Mouse (Mus musculus) cerebellum, adult 8-10 months (tissue): ENCODE data around the gene Rad51b.

Experiments used
- DNase-seq: peaks from one replicate; pipeline ENCODE4 v3.0.0; 2022

The Rad51b gene

DNA sequence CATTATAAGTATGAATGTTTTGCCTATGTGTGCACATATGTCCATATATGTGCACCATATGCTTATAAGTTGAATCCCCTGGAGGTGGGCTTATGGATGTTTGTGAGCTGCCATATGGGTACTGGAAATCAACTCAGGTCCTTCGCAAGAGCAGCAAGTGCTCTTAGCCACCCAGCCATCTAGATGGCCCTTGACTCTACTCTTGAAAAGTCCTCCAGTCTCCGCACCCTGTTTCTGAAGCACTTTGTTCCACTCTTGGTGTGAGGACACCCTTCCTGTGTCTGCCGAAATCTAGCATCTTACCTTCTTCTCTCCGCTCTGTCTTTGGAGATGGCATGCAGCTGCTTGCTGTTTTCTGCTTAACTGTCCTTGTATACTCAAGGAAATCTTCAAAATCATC is 291.7 kb downstream of the Rad51b start:
- no peak for DNase-seq

DNA sequence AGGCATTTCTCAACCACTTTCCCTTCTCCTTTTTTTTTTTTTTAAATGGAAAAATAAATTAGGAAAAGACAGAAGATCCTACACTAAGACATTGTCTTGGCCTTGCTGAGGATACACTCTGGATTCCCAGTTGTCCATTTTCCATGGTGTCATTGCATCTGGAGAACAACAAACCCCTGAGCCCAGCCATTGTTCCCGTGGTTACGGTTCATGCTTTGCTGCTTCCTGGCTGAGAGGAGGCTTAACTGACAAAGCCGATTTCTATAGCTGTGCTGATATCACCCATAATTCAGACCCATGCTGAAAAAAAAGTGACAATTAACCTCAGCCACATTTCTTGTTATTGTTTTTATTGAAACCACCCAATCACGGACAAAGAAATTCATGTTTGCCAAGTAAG is 295.1 kb downstream of the Rad51b start:
- no peak for DNase-seq

DNA sequence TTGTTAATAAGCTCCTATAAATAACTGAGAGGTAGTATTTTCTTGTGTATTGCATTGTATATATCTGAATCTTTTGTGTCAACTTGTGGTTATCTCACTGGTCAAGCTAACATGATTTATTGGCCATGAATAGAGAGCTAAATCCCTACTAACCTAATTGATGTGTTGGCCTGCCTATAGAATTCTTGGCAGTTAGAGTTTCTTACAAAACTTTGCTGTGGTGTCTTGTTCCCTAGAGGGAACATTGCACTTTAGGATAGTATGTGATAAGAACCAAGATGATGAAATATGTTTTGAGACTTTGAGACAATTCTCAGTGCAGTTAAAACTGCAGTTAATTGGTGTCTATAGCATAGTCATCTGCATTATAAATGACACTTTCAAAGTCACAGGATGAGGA is 299.8 kb downstream of the Rad51b start:
- DNase-seq: no peak

DNA sequence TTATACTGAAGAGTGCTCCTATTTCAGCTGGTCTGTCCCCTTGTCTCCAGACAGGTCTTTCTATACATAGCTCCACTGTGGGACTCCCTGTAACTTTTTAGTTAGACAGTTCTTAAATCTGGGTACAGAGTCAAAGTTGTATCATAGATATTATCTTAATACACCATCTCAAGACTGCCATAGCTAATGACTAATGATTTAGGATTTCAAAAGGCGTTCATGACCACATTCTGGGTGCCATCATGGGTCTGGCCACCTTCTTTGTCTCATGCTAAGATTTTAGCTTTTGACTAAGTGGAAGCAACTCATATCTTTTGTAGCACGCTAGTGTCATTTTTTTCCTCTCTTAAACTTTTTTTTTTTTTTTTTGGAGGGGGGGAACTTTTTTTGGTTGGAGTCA is 300.3 kb downstream of the Rad51b start:
- DNase-seq: no peak

DNA sequence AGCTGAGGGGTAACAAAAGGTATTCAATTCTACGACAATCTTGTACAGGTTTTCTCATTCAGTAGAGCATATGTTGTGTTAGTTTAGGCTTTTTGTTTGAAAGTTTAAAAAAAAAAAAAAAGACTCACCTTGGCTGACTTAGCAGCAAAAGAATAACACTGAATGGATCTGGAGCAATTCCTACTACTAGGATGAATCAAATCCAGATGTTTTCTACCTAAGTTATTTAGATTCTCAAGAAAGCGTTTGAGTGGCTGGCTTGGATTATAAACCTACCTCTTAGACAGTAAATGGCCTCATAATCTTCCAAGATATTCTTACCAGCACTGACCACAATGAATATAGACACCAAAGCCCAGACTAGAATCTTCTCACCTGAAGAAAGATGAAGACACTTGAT is 300.7 kb downstream of the Rad51b start:
- no peak for DNase-seq

DNA sequence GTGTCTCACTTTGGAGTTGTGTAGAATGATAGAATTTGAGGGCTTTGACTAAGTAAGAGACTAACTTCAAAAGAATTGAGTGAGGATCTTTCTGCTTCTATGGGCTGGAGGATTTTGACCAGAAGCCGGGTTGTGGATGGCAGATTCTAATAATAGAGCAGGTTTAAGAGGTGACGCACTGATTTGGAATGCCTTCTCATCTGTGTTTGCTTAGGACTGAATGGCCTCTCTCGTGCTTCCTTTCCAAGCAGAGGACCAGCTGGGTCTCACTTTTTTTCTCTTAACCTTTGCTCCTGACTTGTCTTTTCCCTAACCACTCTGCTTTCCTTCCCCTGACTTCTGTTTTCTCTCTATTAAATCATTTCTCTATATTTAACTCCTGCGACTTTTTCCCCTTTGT is 301.4 kb downstream of the Rad51b start:
- no peak for DNase-seq

DNA sequence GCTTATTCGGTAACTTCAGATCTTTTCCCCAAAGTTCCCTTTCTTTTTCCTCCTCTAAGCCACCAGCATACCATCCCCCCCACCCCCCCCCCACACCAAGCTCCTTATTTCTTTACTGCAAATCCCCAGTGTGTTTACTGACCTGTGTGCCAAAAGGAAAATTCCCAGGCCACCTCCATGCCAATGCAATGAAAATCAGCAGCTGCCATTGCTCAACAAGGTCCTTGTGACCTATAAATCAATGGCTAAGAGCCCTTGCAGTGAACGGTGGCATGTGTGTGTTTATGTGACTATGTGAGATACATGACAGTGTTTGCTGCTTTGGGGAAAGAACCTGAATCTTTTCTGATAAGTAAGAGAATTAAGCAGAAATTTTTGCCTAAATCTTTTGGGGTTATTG is 301.8 kb downstream of the Rad51b start:
- DNase-seq: no peak

DNA sequence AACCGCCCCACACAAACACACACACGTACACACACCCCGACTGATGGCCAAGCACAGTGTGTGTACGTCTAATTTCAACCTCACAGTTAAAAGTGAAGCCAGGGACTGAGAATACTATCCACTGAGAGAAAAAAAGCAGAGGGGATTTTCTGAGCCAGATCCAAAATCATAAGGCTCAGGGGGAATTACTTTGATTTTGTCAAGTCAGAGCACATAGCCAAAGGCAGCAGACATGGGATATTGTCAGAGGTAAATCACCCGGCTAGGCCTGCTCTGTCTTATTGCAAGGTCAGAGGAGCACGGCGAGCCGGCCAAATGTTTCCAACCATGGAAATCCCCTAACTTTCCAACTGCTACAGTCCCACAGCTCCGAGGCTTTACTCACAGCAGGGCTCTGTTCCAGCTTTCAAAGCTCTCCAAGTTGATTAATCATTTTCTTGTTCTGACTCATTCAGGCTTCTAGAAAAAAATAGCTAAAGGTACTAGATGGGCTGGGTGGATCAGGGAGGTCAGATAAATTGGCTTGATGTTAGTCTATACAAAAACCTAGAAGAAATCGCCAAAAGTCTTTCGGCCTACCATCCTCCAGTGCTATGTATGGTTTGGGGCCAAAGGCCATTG is 303.2 kb downstream of the Rad51b start:
- DNase-seq: no peak

DNA sequence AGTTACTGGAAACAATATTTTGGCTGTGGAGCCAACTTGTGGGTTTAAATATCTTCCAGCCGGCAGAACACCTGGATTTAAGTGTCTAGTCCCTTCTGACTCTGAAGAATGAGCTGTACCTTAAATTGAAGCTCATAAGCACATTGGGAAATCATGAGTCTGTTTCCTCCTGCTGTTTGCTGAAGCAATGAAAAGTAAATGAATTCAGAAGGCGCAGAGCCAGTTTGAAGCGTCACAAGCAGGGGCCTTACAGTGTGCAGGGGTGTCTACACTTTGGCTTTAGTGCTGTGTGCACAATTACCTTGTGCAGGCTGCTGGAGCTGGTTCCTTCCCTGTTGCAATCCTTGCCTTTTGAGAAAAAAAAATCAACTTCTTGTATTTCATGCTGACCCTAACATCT is 305.6 kb downstream of the Rad51b start:
- no peak for DNase-seq

DNA sequence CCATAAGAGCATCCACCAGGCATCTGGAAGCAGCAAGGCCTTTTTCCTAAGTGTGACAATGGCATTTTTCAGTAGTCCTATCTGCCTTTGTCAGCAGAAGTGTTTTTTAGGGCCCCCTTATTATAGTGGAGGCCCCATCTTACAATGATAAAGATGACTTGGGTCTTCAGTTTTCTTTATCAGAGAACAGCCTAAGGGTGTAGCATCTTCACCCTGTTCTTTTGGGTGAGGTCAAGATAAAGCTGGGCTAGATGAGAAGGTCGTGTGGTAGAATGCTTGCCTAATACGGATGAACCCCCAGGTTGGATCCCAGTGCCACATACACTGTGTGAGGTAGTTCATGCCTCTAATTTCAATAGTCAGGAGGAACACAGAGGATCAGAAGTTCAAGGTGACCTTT is 307.8 kb downstream of the Rad51b start:
- no peak for DNase-seq

DNA sequence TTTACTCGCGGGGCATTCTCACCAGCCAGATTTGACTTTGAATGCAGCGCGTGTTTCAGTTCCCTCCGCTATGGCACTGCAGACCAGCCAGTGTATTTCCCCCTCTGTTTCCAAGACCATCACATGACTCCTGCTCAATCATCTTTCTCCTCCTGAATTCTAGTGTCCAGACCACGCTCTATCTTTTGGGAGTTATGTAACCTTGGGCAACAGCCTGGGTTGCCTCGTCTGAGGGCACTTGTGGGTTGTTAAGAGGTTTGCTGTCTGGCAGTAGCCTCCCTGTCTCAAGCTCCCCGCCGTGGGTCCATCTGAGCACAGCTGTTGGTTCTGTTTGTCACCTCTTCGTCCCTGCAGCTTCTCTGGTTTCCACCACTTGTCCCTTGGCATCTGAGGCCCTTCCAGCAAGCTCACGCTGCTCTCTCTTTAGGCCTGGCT is 309.1 kb downstream of the Rad51b start:
- DNase-seq: no peak

DNA sequence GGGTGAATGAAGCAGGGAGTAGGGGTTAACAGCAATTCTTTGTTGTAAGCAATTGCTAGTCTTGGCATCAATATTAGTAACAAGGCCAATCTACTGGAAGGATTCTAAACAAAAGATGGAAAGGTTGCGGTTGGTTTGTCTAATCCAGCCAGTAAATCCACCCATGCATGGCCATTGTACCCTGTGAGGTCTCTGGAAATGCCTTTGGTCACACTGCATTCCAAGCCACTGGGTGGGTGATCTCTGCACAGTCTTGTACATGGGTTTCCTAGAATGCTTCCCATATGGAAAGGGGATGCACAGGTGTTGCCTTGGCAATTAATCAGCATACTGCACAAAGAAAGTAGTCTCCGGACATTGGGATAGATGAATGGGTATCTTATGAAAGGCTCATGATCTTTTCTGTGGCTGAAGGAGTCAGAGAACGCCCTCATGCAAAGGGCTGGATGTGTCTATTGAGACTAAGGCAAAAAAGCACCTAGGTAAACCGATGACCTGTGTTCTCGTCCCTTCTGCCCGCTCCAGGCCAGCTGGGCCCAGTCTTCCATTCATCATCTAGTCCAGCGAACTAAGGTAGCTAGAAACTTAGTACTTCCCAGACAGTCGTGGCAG is 312.4 kb downstream of the Rad51b start:
- DNase-seq: no peak

DNA sequence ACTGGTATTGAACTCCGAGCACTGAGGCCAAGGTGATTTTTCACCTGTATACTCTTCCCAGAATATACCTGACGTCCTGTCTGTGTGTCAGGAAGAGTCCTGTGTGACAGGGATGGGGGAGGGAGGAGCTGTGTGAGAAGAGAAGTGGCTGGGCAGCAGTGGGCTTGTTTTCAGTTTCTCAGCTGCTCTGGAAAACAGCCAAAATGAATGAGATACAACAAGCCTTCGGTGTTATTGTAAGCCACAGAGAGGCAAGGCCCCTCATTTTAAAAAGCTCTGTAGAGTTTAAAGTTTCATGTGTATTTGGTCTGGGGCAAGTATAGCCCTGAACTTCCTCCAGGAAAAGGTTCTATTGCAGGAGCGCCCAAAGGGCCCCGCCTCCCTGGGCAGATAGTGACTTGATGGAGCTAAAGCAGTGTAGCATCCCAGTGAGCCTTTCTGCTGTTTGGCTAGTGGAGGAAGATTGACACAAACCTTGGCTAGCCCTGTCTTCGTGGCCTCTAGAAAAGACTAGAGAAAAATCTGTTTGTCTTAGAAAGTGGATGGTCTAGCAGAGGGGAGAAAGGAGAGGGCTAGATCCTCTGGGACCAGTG is 313.5 kb downstream of the Rad51b start:
- DNase-seq: no peak

DNA sequence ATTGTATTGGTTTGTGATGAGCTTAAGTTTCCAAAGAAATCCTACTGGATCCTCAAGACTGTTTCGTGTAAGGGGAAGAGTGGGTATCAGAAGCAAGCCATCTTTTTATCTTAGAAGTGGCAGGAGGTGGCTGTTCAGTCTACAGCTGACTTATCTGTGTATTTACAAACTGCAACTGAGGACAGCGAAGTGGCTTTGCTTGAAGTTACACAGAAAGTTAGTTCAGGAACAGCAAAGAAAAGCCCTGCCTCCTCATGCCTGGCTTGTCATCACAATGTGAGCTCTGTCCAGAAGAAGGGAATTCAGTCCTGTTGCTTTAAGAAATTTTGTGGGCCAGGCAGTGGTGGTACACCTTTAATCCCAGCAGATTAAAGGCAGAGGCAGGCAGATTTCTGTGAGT is 314.6 kb downstream of the Rad51b start:
- no peak for DNase-seq

DNA sequence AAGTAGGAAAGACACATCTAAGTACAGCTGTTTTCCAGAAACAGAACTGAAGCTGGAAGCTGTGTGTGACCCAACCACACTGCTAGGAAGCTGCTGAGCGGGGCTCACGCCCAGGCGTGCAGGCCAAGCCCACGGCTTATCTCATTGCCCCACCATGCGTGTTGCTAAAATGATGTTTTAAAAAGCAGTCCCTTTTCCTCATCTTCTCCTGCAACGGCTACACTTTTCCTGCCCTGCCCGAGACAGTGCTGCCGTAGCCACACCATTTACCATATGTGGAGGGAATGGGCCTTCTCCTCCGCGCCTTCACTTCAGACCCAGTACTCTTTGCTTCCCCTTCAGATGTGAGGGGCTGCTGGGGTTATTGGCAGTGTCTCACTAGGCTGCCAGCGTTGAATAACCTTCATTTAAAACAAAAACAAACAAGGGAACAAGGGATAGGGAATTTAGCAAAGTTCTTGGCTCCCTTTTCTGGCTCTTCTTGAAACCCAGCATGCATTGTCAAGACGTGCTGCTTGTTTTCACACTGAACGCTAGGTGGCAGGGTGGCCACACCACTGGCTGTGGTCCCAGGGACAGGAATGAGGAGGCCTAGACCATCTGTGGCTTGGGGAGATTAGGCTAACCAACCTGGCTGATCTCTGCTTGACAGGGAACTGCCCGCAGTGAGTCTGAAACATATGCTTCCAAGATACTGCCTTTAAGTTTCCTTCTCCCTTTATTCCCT is 315.4 kb downstream of the Rad51b start:
- peak; percentile 89 for DNase-seq

DNA sequence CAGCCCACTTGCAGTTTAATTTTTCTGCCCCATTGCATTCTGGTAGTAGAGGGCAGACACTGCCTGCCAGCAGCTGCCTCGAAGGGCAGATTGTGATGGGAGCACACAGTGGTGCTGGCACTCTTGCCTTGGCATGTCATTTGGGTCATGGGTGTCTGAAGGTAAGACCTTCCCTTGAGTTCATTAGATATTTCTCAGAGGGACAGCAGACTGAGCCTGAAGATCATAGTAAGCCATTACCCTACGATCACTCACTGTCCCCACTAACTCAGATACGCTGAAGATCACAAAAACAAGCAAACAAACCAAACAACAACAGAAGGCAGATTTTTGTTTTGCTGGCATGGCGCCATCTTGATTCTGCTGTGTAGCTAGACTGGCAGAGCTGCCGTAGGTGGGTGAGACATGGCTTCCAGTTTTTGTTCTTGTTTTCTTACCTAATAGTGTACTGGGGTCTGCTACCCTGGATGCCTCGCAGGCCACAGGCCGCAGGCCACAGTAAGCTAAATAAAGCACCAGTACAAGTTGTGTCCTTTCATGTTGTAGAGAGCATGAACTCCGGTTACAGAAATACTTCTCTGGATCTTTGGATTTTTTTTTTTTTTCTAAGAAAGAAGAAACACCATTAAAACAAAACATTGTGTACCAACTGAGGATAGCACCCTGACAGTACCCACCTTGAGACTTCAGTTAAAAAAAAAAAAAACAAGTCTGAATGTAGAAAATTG is 316.1 kb downstream of the Rad51b start:
- DNase-seq: peak; percentile 42

DNA sequence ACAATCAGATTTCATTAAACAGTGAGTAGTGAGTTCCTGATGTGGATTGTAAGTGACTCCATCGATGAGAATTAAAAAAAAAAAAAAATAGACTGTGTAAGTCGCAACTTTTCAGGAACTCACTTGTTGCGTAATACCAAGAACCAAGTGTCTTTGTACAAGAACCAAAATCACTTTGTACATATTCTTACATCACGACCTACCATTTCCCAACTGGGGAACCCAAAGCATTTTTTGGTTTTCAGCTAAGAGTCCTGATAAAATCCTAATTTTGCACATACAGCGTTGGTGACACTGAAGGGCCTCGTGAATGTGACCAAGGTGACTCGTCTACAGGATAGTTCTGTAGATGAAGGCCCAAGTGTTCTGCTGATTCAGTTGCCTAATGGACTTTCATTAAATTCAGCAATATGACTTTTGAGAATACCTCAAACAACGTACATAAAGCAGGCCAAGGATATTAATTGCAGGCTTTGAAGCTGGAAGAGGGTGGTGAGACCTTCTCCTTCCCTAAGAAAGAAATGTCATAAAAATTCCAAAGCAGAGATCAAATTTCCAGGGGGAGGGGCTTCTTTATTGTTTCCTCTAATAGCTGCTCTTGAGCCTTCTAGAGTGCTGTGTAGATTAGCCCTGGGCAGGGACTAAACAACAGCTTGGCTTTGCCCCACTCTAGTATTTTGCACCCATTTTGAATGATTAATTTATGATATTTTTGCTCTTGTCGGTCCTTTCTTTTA is 316.9 kb downstream of the Rad51b start:
- DNase-seq: no peak

DNA sequence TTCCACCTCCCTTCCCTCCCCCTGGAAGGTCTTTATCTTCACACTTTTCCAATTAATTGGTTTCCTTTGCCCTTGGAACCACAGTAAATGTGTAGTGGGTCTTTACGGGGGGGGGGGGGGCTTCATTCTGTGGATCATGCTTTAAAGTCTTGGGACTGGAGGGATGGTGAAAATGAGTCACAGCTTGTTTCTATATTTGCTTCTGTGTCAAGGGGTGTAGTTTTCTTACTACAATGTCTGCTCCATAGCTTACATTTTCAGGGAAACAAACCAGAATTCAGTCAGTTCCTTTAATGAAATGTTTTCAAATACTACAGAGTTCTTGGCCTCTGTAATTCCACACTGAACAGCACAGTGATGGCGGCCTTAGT is 317.5 kb downstream of the Rad51b start:
- DNase-seq: no peak

DNA sequence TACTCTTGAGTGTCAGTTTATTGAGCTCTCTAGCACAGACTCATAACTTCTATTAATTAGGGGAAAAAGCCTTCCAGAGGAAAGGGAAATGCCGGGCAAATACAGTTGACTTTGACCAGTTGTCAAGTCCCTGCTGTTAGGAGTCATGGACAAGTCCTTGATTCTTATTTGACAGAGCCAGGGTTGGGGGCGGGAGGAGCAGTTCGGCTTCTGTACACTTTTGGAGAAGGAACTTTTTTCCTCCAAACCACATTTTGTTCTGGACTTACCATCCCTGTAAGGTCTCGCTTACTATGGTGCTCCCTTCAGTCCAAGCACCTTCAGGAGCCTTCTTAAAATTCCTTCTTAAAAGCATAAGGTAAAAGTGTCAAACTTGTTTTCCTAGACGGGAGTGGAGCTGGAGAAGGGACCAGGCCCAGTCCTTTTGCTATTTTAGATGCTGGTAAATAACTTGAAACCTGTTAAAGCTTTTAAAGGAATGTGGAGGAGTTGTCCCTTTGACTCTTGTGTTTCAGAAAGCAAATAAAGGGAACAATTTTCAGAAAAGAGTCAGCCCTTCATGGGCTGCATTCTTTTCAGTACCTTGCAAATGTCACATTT is 318.7 kb downstream of the Rad51b start:
- no peak for DNase-seq

DNA sequence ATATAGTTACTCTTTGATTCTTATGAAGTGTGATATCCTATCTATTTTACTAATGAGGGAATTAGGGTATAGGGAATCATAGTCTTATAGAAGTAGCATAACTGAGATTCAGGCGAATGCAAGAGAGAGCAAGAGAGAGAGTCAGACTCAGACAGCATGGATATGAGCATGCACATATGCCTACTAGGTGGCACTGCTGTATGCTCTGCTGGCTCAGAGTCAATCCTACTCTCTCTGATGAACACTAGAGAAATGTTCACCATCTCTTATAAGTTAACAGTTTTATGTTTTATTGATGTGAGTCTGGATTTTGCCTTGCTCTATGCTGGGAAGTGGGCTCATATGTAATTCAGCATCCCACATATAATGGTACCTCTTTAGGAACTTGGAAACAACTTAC is 321.9 kb downstream of the Rad51b start:
- no peak for DNase-seq

DNA sequence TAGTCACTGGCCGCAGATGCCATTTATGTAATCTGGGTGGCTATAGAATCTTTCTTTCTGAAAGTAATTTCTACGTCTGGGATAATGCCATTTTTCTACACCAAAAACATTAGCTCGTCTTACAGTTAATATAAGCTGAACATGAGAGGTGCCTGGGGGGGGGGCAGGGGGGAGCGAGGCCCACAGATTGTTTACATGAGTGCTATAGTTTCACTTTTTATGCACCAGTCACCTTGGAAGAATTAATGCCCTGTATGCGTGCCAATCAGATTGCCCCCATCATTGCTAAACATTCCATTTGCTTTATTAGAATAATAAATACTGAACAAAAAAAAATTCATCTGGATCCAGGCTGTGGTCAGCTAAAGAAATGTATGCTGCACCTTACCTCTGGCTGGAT is 323.6 kb downstream of the Rad51b start:
- DNase-seq: no peak

DNA sequence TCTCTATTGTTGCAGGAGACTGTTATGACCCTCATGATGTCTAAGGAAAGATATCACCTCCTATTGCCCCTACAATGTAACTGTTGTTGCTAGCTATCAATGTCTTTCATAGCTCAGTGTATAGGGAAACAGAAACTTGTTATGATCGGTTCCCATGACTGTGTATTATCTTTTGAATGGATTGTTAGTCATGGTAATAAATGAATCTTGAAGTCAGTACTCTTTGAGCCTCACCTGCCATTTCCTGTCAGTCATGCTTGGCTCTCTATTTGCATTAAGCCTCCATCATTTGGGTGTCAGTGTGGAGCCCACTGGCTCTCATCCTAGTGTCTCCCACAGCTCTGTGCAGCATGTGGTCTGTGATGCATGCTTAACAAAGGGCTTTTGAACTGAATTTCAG is 326.2 kb downstream of the Rad51b start:
- no peak for DNase-seq
